Mouse (Mus musculus) adrenal gland, adult (tissue): ENCODE data around the gene St7l.

Experiments
- DNase-seq, 2 experiments: peaks; one replicate each; pipeline ENCODE4 v3.0.0; 2022 to 2023; ENCODE audit warnings: low spot score in 1 of 2; ENCODE audit not compliant: inconsistent age in 2 of 2

St7l gene

GRCm38 (mm10) chr3:104962141-104962611, 98.4 kb downstream of the St7l start:
- DNase-seq, result no peak

GRCm38 (mm10) chr3:104962866-104963265, 99.1 kb downstream of the St7l start:
- DNase-seq, result no peak

GRCm38 (mm10) chr3:104963331-104964276, 99.8 kb downstream of the St7l start:
- DNase-seq, result no peak

- no peak for DNase-seq
Observed at GRCm38 (mm10) chr3:104965070-104965855, 101.5 kb downstream of the St7l start.

GRCm38 (mm10) chr3:104965991-104966554, 102.3 kb downstream of the St7l start:
- no peak for DNase-seq

- DNase-seq, result peak; percentile 86 to 97
Observed at GRCm38 (mm10) chr3:104967548-104968300, 103.9 kb downstream of the St7l start.
